ENCODE assay signal across 9 mouse cellular contexts in the genomic region with DNA sequence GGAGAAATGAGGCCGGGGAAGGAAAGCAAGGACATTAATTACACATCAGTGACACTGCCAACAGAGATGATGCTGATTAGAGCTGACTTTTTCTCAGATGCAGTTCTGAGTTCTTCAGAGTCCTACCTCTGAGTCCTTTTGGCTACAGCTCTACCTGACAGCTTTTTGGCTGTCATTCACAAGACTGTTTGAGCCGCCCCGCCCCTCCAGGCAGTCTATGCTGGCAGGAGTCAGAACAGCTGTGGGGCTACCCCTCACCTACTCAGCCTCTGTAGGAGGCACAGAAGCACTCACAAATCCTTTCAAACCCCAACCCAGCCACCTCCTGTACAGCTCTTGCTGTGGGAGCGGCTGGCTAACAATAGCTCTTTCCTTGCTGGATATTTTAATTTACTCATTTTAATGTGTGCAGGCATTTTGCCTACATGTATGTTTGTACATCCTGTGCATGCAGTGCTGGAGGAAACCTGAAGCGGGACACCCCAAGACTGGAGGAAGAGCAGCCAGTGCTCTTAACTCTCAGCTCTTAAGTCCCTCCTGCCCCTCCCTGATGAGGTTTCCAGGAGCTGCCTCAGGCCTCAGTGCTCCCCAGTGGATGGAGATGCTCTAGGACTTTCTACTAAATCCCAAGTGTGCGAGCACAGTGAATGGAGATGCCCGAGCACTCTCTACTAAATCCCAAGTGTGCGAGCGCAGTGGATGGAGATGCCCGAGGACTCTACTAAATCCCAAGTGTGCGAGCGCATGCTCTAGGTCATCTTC. TPM values are rescaled to one million over a fixed set of nuclear protein-coding genes. Genes with fewer than 3 reads are reported as not detected.
A peak's percentile ranks its signal among the peaks of the same experiment; 100 is the strongest.
DNase-seq lines count a peak whose midpoint lies in the region.
"Had no signal": no experiment of that assay in that cellular context is flagged by ENCODE, and none has a peak within 500 bp of the region (broad histone marks: within the 10 kb centered on the region; RNA-seq: fewer than 3 reads in every experiment).

No protein-coding gene starts in this region.

- intact Hi-C loops in heart, postnatal 25 days (cut with DNase I): loop anchor here (5.0 kb wide), 1 partner anchor 58 kb away; a partner anchor contains a TSS
- intact Hi-C loops in gastrocnemius, postnatal 14 days (cut with DNase I; ENCODE audit: low total_unique reads): no loop called here

- DNase-seq in heart, adult 9 months (ENCODE audit: low spot score in 2 of 2): peak; percentile 38 to 47
- DNase-seq in heart, postnatal 25 days (ENCODE audit: low spot score): no peak
- DNase-seq in ovary, postnatal 36 days (ENCODE audit: low spot score): peak; percentile 17
- no peak for DNase-seq in ovary, postnatal 14 days (ENCODE audit: low spot score)
- DNase-seq in gastrocnemius, postnatal 14 days: peak; percentile 46
- peak; percentile 24 for DNase-seq in thymus, postnatal 0 days (ENCODE audit: low spot score)
- no peak for DNase-seq in spleen, adult 18-20 months
- no peak for DNase-seq in liver

RNA-seq across cellular contexts. Expression of a gene that starts 57.5 kb away (rescaled TPM):
- 10 to 100 TPM; 23.0 to 25.2 TPM for total RNA-seq in heart, postnatal 25 days (2021)
- 10 to 100 TPM; 30.0 to 33.6 TPM for total RNA-seq in gastrocnemius, postnatal 14 days (2021)
- 26.5 and 31.2 TPM in 2 replicates for polyA plus RNA-seq in thymus, postnatal 0 days (2015; fragmentation: Nextera tagmentation; extraction: Ambion mirVana)

RNA-seq across cellular contexts. Expression of a gene that starts 59.4 kb away (rescaled TPM):
- total RNA-seq in heart, postnatal 25 days (2021): 1 to 10 TPM; 3.7 to 4.1 TPM
- total RNA-seq in gastrocnemius, postnatal 14 days (2021): under 1 TPM; 0.39 to 0.60 TPM
- polyA plus RNA-seq in thymus, postnatal 0 days (2015; fragmentation: Nextera tagmentation; extraction: Ambion mirVana): 0.39 and 0.42 TPM in 2 replicates
- total RNA-seq: neutrophil, adult 5-6 weeks had no signal

Comparison
In these comparisons a context has a peak if more than half of its experiments do, and no peak if none do; other contexts are left out.
1. DNase-seq: peak in heart, adult 9 months (2 of 2), ovary, postnatal 36 days (single experiment), gastrocnemius, postnatal 14 days (single experiment) and thymus, postnatal 0 days (single experiment); none in heart, postnatal 25 days (single experiment), ovary, postnatal 14 days (single experiment), spleen, adult 18-20 months (0 of 2) and liver (single experiment).